Mouse (Mus musculus) embryonic fibroblast, embryonic 13.5 days (primary cell): ENCODE measurements around the gene Clic5.

Experiments used
- CTCF ChIP-seq: IDR thresholded peaks from 2 replicates; pipeline ENCODE4 v1.5.1; 2011; ENCODE audit warnings: mild to moderate bottlenecking, control low read depth, low read length, moderate library complexity, borderline replicate concordance; ENCODE audit not compliant: insufficient read depth
- POLR2A ChIP-seq: IDR thresholded peaks from 2 replicates; pipeline ENCODE4 v1.6.1; 2011; ENCODE audit warnings: low read depth, mild to moderate bottlenecking, control low read depth, low read length, moderate library complexity

GRCm38 (mm10) chr17:44202952-44203351, 14.6 kb downstream of the Clic5 start:
- TF ChIP-seq CTCF (no peak), POLR2A (no peak)
